Mouse (Mus musculus) MEL (cell line): ENCODE measurements around the gene Agpat1. TPM values are rescaled to one million over a fixed set of nuclear protein-coding genes. Genes with fewer than 3 reads are reported as not detected.

ENCODE experiments used
- DNase-seq: peaks from one replicate; pipeline ENCODE4 v3.0.0; 2011; ENCODE audit warnings: low read depth, low spot score
- H3K27ac ChIP-seq: 2 replicates; pipeline ENCODE4 v1.5.1; 2012; ENCODE audit warnings: low read depth, mild to moderate bottlenecking, control low read depth, low read length, moderate library complexity; ENCODE audit not compliant: control insufficient read depth
- H3K27me3 ChIP-seq, 2 experiments: fragments of 150-350 bp in 1 of 2; sonication (generic) in 1 of 2; 2 replicates each; pipeline ENCODE4 v1.6.1; 2012; ENCODE audit warnings: low read length in 2 of 2, mild to moderate bottlenecking in 2 of 2, improper control_type of control experiment in 1 of 2, moderate library complexity in 1 of 2; ENCODE audit not compliant: insufficient read depth in 2 of 2, control insufficient read depth in 1 of 2
- H3K36me3 ChIP-seq, 2 experiments: 2 replicates each; pipeline ENCODE4 v1.6.1; 2012 to 2014; ENCODE audit warnings: low read length in 2 of 2, improper control_type of control experiment in 1 of 2, inconsistent platforms in 1 of 2, mild to moderate bottlenecking in 1 of 2; ENCODE audit not compliant: insufficient read depth in 2 of 2, control insufficient read depth in 1 of 2
- H3K4me1 ChIP-seq, 2 experiments: fragments of 150-350 bp in 1 of 2; sonication (generic) in 1 of 2; 2 replicates each; pipeline ENCODE4 v1.6.1; 2012; ENCODE audit warnings: low read length in 2 of 2, improper control_type of control experiment in 1 of 2, mild to moderate bottlenecking in 1 of 2; ENCODE audit not compliant: insufficient read depth in 2 of 2, control insufficient read depth in 1 of 2
- H3K4me3 ChIP-seq, 2 experiments: fragments of 150-350 bp in 1 of 2; sonication (generic) in 1 of 2; 2 replicates each; pipeline ENCODE4 v1.5.1; 2012; ENCODE audit warnings: low read depth in 2 of 2, low read length in 2 of 2, mild to moderate bottlenecking in 2 of 2, moderate library complexity in 2 of 2, control low read depth in 1 of 2, improper control_type of control experiment in 1 of 2; ENCODE audit not compliant: control insufficient read depth in 1 of 2, insufficient read depth in 1 of 2
- H3K79me2 ChIP-seq: 2 replicates; pipeline ENCODE4 v1.6.1; 2012; ENCODE audit warnings: mild to moderate bottlenecking, low read length, moderate library complexity; ENCODE audit not compliant: control insufficient read depth, poor library complexity, insufficient read depth
- H3K9ac ChIP-seq: 2 replicates; pipeline ENCODE4 v1.6.1; 2012; ENCODE audit warnings: low read depth, mild to moderate bottlenecking, control low read depth, low read length, moderate library complexity; ENCODE audit not compliant: control insufficient read depth, poor library complexity, severe bottlenecking
- H3K9me3 ChIP-seq: fragments of 150-350 bp; sonication (generic); replicated peaks from 2 replicates; pipeline ENCODE4 v1.6.1; 2012; ENCODE audit warnings: mild to moderate bottlenecking, low read length, improper control_type of control experiment, moderate library complexity; ENCODE audit not compliant: insufficient read depth
- BHLHE40 ChIP-seq: IDR thresholded peaks from 2 replicates; pipeline ENCODE4 v1.6.1; 2012; ENCODE audit warnings: low read depth, mild to moderate bottlenecking, inconsistent platforms, low read length, improper control_type of control experiment, borderline replicate concordance
- CHD2 ChIP-seq: IDR thresholded peaks from 2 replicates; pipeline ENCODE4 v1.6.1; 2011; ENCODE audit warnings: low read length, improper control_type of control experiment
- E2F4 ChIP-seq: IDR thresholded peaks from 2 replicates; pipeline ENCODE4 v1.6.1; 2011; ENCODE audit warnings: low read depth, low read length, improper control_type of control experiment, borderline replicate concordance
- ELF1 ChIP-seq: IDR thresholded peaks from 2 replicates; pipeline ENCODE4 v1.6.1; 2014; ENCODE audit warnings: low read depth, mild to moderate bottlenecking, inconsistent platforms, low read length, improper control_type of control experiment, moderate library complexity
- GABPA ChIP-seq: IDR thresholded peaks from 2 replicates; pipeline ENCODE4 v1.6.1; 2012; ENCODE audit warnings: low read depth, mild to moderate bottlenecking, inconsistent platforms, low read length, improper control_type of control experiment, moderate library complexity
- GATA1 ChIP-seq: IDR thresholded peaks from 2 replicates; pipeline ENCODE4 v1.6.1; 2011; ENCODE audit warnings: low read depth, low read length, improper control_type of control experiment
- HCFC1 ChIP-seq: IDR thresholded peaks from 2 replicates; pipeline ENCODE4 v1.6.1; 2012; ENCODE audit warnings: low read depth, mild to moderate bottlenecking, inconsistent platforms, low read length, improper control_type of control experiment, moderate library complexity
- JUND ChIP-seq: IDR thresholded peaks from 2 replicates; pipeline ENCODE4 v1.6.1; 2011; ENCODE audit warnings: low read depth, mild to moderate bottlenecking, improper control_type of control experiment, low read length
- KAT2A ChIP-seq: conservative IDR thresholded peaks from 2 replicates; pipeline ENCODE4 v1.6.1; 2012; ENCODE audit warnings: low read depth, low read length, improper control_type of control experiment, inconsistent platforms
- MAFK ChIP-seq: IDR thresholded peaks from 2 replicates; pipeline ENCODE4 v1.6.1; 2011; ENCODE audit warnings: low read depth, mild to moderate bottlenecking, low read length, improper control_type of control experiment, borderline replicate concordance
- MAX ChIP-seq: IDR thresholded peaks from 2 replicates; pipeline ENCODE4 v1.6.1; 2011; ENCODE audit warnings: low read length, improper control_type of control experiment
- MAZ ChIP-seq: IDR thresholded peaks from 2 replicates; pipeline ENCODE4 v1.6.1; 2012; ENCODE audit warnings: low read depth, mild to moderate bottlenecking, inconsistent platforms, low read length, improper control_type of control experiment
- MXI1 ChIP-seq: IDR thresholded peaks from 2 replicates; pipeline ENCODE4 v1.6.1; 2011; ENCODE audit warnings: mild to moderate bottlenecking, low read depth, low read length, improper control_type of control experiment
- MYC ChIP-seq: IDR thresholded peaks from 2 replicates; pipeline ENCODE4 v1.6.1; 2011; ENCODE audit warnings: low read depth, mild to moderate bottlenecking, low read length, improper control_type of control experiment, moderate library complexity
- NELFE ChIP-seq: IDR thresholded peaks from 2 replicates; pipeline ENCODE4 v1.6.1; 2011; ENCODE audit warnings: low read depth, low read length, improper control_type of control experiment
- NRF1 ChIP-seq: IDR thresholded peaks from 2 replicates; pipeline ENCODE4 v1.6.1; 2014; ENCODE audit warnings: low read depth, mild to moderate bottlenecking, inconsistent platforms, low read length, improper control_type of control experiment, moderate library complexity; ENCODE audit not compliant: poor library complexity, insufficient read depth, severe bottlenecking
- POLR2A ChIP-seq, 2 experiments: IDR thresholded peaks; 2 replicates each; pipeline ENCODE4 v1.6.1; 2011 to 2012; ENCODE audit warnings: low read length in 2 of 2, mild to moderate bottlenecking in 2 of 2, control low read depth in 1 of 2, improper control_type of control experiment in 1 of 2, low read depth in 1 of 2, moderate library complexity in 1 of 2; ENCODE audit not compliant: control insufficient read depth in 1 of 2, insufficient read depth in 1 of 2, poor library complexity in 1 of 2
- POLR2AphosphoS5 ChIP-seq: IDR thresholded peaks from 2 replicates; pipeline ENCODE4 v1.6.1; 2012; ENCODE audit warnings: low read depth, borderline replicate concordance, mild to moderate bottlenecking, inconsistent platforms, low read length, moderate library complexity, mixed read lengths
- RAD21 ChIP-seq: IDR thresholded peaks from 2 replicates; pipeline ENCODE4 v1.6.1; 2011; ENCODE audit warnings: mild to moderate bottlenecking, low read depth, low read length, improper control_type of control experiment
- RCOR1 ChIP-seq: IDR thresholded peaks from 2 replicates; pipeline ENCODE4 v1.6.1; 2012; ENCODE audit warnings: low read depth, mild to moderate bottlenecking, inconsistent platforms, low read length, improper control_type of control experiment
- SIN3A ChIP-seq: IDR thresholded peaks from 2 replicates; pipeline ENCODE4 v1.6.1; 2012; ENCODE audit warnings: low read length, improper control_type of control experiment, inconsistent platforms
- SMC3 ChIP-seq: IDR thresholded peaks from 2 replicates; pipeline ENCODE4 v1.6.1; 2011; ENCODE audit warnings: low read depth, low read length, improper control_type of control experiment
- TAL1 ChIP-seq: IDR thresholded peaks from 2 replicates; pipeline ENCODE4 v1.6.1; 2012; ENCODE audit warnings: mild to moderate bottlenecking, inconsistent platforms, low read length, moderate library complexity, mixed read lengths
- TBP ChIP-seq: IDR thresholded peaks from 2 replicates; pipeline ENCODE4 v1.8.0; 2011; ENCODE audit warnings: low read depth, low read length, improper control_type of control experiment
- TCF12 ChIP-seq: IDR thresholded peaks from 2 replicates; pipeline ENCODE4 v1.6.1; 2014; ENCODE audit warnings: low read depth, mild to moderate bottlenecking, inconsistent platforms, low read length, improper control_type of control experiment, moderate library complexity
- USF1 ChIP-seq: IDR thresholded peaks from 2 replicates; pipeline ENCODE4 v1.6.1; 2014; ENCODE audit warnings: low read depth, mild to moderate bottlenecking, inconsistent platforms, low read length, improper control_type of control experiment, moderate library complexity
- USF2 ChIP-seq, 2 experiments: IDR thresholded peaks; 2 replicates each; pipeline ENCODE4 v1.6.1; 2011 to 2012; ENCODE audit warnings: improper control_type of control experiment in 2 of 2, low read length in 2 of 2, borderline replicate concordance in 1 of 2, inconsistent platforms in 1 of 2, low read depth in 1 of 2, mild to moderate bottlenecking in 1 of 2; ENCODE audit not compliant: insufficient read depth in 1 of 2
- ZC3H11A ChIP-seq: IDR thresholded peaks from 2 replicates; pipeline ENCODE4 v1.6.1; 2012; ENCODE audit warnings: low read depth, mild to moderate bottlenecking, inconsistent platforms, low read length, improper control_type of control experiment
- ZKSCAN1 ChIP-seq: IDR thresholded peaks from 2 replicates; pipeline ENCODE4 v1.6.1; 2012; ENCODE audit warnings: low read depth, mild to moderate bottlenecking, inconsistent platforms, low read length, improper control_type of control experiment, moderate library complexity
- polyA plus RNA-seq, 2 experiments: library from polyadenylated mRNA; stranded (reverse) in 1 of 2; unstranded in 1 of 2; fragments of >175 nt in 1 of 2; fragments of >200 nt in 1 of 2; gene quantifications; 2 replicates each; pipeline versions ENCODE4 v1.2.1 to v1.2.4; 2012; ENCODE audit warnings: low replicate concordance in 2 of 2, low read depth in 1 of 2; ENCODE audit not compliant: insufficient read length in 2 of 2, insufficient read depth in 1 of 2, missing spikeins in 1 of 2
- total RNA-seq: library from RNA; depleted of rRNA; stranded (reverse); fragments of 300-350 nt; gene quantifications from 2 replicates; pipeline ENCODE4 v1.2.3, GENCODE M21; 2012

Agpat1 gene
- total and polyA plus RNA-seq, 3 experiments: 85.2 to 153 TPM; not detected in 1

DNA sequence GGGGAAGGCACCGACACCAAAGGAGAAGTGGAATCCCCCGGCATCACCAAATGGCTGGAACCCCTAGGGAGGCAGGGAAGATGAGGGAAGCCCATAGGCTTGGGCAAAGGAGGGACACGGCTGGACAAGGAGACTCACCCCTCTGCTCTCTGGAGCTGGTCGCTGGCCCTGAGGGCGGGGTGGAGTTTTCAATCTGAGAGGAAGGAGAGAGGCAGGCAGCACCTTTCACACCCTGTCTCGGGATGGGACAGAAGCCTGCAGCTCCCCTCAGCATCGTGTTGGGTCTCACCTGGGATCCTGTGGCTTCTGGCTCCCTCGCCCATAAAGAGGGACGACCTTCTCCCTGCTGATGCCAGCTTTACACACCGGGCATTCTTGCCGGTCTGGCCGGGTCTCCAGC, 2.3 kb upstream of the Agpat1 start:
- TF ChIP-seq USF1: no peak
- TF ChIP-seq POLR2AphosphoS5: no peak
- no peak for TF ChIP-seq SMC3
- no peak for TF ChIP-seq E2F4
- no peak for TF ChIP-seq GABPA
- no peak for TF ChIP-seq RCOR1
- TF ChIP-seq TAL1: no peak
- TF ChIP-seq CHD2: no peak
- no peak for TF ChIP-seq ELF1
- no peak for TF ChIP-seq NRF1
- TF ChIP-seq NELFE: no peak
- Histone ChIP-seq H3K27me3 (no peaks in the 10 kb centered on the region), H3K79me2 (peaks cover 29% of the 10 kb centered on the region), H3K4me1 (peaks cover 1 to 10% of the 10 kb centered on the region in 2 experiments), H3K4me3 (no peak overlapping the region), H3K27ac (no peak overlapping the region), H3K9me3 (no peaks in the 10 kb centered on the region), H3K36me3 (peaks cover 0 to under 1% of the 10 kb centered on the region in 2 experiments; a peak in 2 of 4 replicates), H3K9ac (no peak overlapping the region)
- DNase-seq: no peak

DNA sequence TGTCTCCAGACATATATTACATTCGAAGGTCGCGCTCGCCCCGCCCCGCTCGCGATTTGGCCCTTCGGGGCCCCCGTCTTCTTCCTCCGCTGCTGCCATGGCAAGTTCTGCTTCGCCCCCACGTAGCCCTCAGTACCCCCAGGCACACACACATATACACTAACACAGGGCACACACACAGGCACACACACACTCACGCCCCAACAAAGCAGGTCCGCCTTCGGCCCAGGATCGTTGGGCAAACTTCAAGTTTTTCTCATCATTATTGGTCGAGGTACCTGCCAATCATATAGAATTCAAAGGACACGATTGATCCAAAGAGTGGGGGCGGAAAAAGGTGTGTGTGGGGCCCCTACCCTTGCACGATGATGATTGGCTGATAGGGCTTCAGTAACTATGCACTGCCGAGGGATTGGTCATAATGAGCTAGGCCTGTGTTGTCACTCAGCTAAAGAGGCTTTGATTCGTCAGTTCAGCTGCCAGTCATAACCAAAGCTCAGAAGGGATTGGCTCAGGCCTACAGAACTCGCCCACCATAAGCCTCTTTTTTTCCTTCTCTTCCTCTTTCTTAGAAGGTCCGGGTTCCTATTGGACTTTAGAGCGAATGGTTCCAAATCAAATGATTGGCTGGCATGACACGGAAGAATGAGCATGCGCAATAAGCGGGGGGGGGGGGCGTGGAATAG, 544 bp upstream of the Agpat1 start, which contains the start of gene Rnf5:
Gene Rnf5 (minus strand): TSS at position 316 of the 686 bp plus-strand sequence.
- H3K4me3 ChIP-seq: peak within 1 kb of the TSS; percentile 95 to 99
- peak; percentile 100 for DNase-seq
- H3K27ac ChIP-seq: peak within 1 kb of the TSS; percentile 87
- peaks cover 4 to 22% of the 10 kb centered on the region in 2 experiments; a peak in 3 of 4 replicates for H3K4me1 ChIP-seq
- no peaks in the 10 kb centered on the region for H3K27me3 ChIP-seq
- no peaks in the 10 kb centered on the region for H3K9me3 ChIP-seq
- peak within 1 kb of the TSS; percentile 98 for H3K9ac ChIP-seq
- peaks cover 46% of the 10 kb centered on the region for H3K79me2 ChIP-seq
- peaks cover 0 to 10% of the 10 kb centered on the region in 2 experiments; a peak in 2 of 4 replicates for H3K36me3 ChIP-seq
- TF ChIP-seq ZKSCAN1: no peak
- 0 out of 2 replicates have a peak, but pooled peaks have one; percentile 37 for TF ChIP-seq GATA1
- TF ChIP-seq MYC: peak; percentile 73
- TF ChIP-seq USF1: no peak
- no peak for TF ChIP-seq SMC3
- TF ChIP-seq JUND: no peak; the same call in 1 of the 2 replicates
- TF ChIP-seq POLR2AphosphoS5: no peak
- TF ChIP-seq CHD2: peak; percentile 93
- peak; percentile 88 for TF ChIP-seq SIN3A
- peak; percentile 71 for TF ChIP-seq MXI1
- peak; percentile 77 for TF ChIP-seq NRF1
- TF ChIP-seq ZC3H11A: no peak
- peak; percentile 84 for TF ChIP-seq HCFC1
- TF ChIP-seq MAFK: no peak
- TF ChIP-seq KAT2A: peak; percentile 69
- TF ChIP-seq TAL1: no peak
- peak; percentile 81 for TF ChIP-seq ELF1
- 0 out of 2 replicates have a peak, but pooled peaks have one; percentile 34 for TF ChIP-seq TCF12
- TF ChIP-seq TBP: 0 out of 2 replicates have a peak, but pooled peaks have one; percentile 28
- TF ChIP-seq USF2 (IDR thresholded peaks at IDR 0.05; ENCODE audit: borderline replicate concordance in 1 of 2, insufficient read depth in 1 of 2, low read depth in 1 of 2, low read length in 2 of 2): no peak
- peak; percentile 92 for TF ChIP-seq MAZ
- peak; percentile 67; the same call in 1 of the 2 replicates for TF ChIP-seq MAX
- no peak for TF ChIP-seq RAD21
- peak in 1 of 2 experiments; percentile 65; a peak in 2 of 4 replicates for TF ChIP-seq POLR2A (IDR thresholded peaks at IDR 0.05; ENCODE audit: control insufficient read depth in 1 of 2, insufficient read depth in 1 of 2, low read depth in 1 of 2, low read length in 2 of 2, poor library complexity in 1 of 2)
- TF ChIP-seq BHLHE40: no peak
- no peak; the same call in 1 of the 2 replicates for TF ChIP-seq NELFE
